Mouse (Mus musculus) B cell, adult 62 days (primary cell): ENCODE data around the gene Snx27. TPM values are rescaled to one million over a fixed set of nuclear protein-coding genes. Genes with fewer than 3 reads are reported as not detected.

Experiments used
- total RNA-seq: library from RNA; stranded (reverse); gene quantifications from 4 replicates; pipeline ENCODE4 v1.2.4, GENCODE M21; 2023

The Snx27 gene
- 27.4 to 35.4 TPM (median 31.1 TPM) in 4 replicates for total RNA-seq

GRCm38 (mm10) chr3:94582456-94582891 lies at the start of gene Snx27:
Gene Snx27 (minus strand): TSS chr3:94582716.

GRCm38 (mm10) chr3:94480291-94480884 lies 102.1 kb downstream of the Snx27 start, which contains the start of gene Riiad1:
Gene Riiad1 (minus strand): TSS chr3:94480341.

DNA sequence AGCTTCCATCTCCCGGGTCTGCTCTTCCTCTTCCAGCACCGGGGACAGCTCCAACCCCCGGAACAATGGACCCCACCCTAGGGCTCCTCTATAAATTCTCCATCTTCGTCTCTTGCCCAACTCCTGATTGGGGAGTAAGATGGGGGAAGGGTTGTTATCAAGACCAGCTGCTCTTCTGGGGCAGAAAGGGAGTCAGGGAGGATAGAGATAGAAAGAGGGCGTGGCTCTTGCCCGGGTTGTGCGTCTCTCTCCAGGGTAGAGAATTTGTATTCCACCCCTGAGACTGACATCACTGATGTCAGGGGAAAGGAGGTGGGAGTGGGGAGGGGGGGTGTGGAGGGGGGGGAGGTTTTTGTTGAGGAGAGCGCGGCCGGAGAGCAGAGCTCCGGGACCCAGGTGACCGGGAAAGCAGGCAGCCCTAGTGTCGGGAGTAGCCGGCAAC lies 104.5 kb downstream of the Snx27 start, which contains the start of gene Celf3:
Gene Celf3 (plus strand): TSS at position 315 of the 442 bp plus-strand sequence.

Other genes with a start within 250 kb of the Snx27 start
- gene Them5, start 240.6 kb downstream of the Snx27 start, total RNA-seq, result not detected in 4 replicates
- not detected in 4 replicates for gene C2cd4d, start 220.3 kb downstream of the Snx27 start, total RNA-seq
- 0.25 TPM in 1 of 4 replicates, not detected in the others for gene Rorc, start 209.9 kb downstream of the Snx27 start, total RNA-seq
- not detected in 4 replicates for gene Lingo4, start 184.2 kb downstream of the Snx27 start, total RNA-seq
- gene Tdrkh, start 169.4 kb downstream of the Snx27 start, total RNA-seq, result 1.1 to 2.9 TPM (median 2.0 TPM) in 4 replicates
- gene Mrpl9, start 139.4 kb downstream of the Snx27 start, total RNA-seq, result 27.7 to 37.1 TPM (median 31.7 TPM) in 4 replicates
- gene Oaz3, start 138.8 kb downstream of the Snx27 start, total RNA-seq, result not detected in 4 replicates
- not detected in 4 replicates for gene Celf3, start 104.4 kb downstream of the Snx27 start, total RNA-seq
- 1.4 to 1.7 TPM in 2 of 4 replicates, not detected in the others for gene Riiad1, start 102.4 kb downstream of the Snx27 start, total RNA-seq
- not detected in 4 replicates for gene Gm10972, start 60.4 kb upstream of the Snx27 start, total RNA-seq
- gene Tuft1, start 76.2 kb upstream of the Snx27 start, total RNA-seq, result 2.2 to 3.1 TPM (median 2.6 TPM) in 4 replicates
- not detected in 4 replicates for gene Selenbp2, start 110.8 kb upstream of the Snx27 start, total RNA-seq
- 6.6 to 7.5 TPM (median 6.7 TPM) in 4 replicates for gene Cgn, start 203.8 kb upstream of the Snx27 start, total RNA-seq